Mouse (Mus musculus) megakaryocyte progenitor cell, adult 5-6 weeks (primary cell): Measurements from ENCODE around the gene Slc1a7. TPM values are rescaled to one million over a fixed set of nuclear protein-coding genes. Genes with fewer than 3 reads are reported as not detected.
A peak's percentile ranks its signal among the peaks of the same experiment; 100 is the strongest.

Experiments used
- ATAC-seq: replicated peaks from 2 replicates; pipeline ENCODE4 v1.8.0; 2016; ENCODE audit warnings: mild to moderate bottlenecking, moderate TSS enrichment, inconsistent platforms; ENCODE audit not compliant: poor library complexity
- total RNA-seq, 2 experiments: library from RNA; stranded (forward) in 1 of 2; stranded (reverse) in 1 of 2; fragments of 157-497, 149-512 nt in 1 of 2; fragments of 200-1000 nt in 1 of 2; gene quantifications; 2 replicates each; pipeline versions ENCODE4 v1.2.3 to v1.2.4; 2015 to 2017

Gene Slc1a7
- total RNA-seq, 2 experiments from 2014 or later, result not detected

- ATAC-seq, result no peak
These were observed 77.3 kb downstream of the Slc1a7 start for GRCm38 (mm10) chr4:108045136-108046107.

GRCm38 (mm10) chr4:108046136-108046535 lies 78.0 kb downstream of the Slc1a7 start:
- ATAC-seq, result no peak

GRCm38 (mm10) chr4:108051687-108052274 lies 83.6 kb downstream of the Slc1a7 start:
- ATAC-seq, result no peak

GRCm38 (mm10) chr4:108052673-108053072 lies 84.5 kb downstream of the Slc1a7 start:
- ATAC-seq, result no peak

- no peak for ATAC-seq
These were observed 87.7 kb downstream of the Slc1a7 start for GRCm38 (mm10) chr4:108055873-108056272.

- ATAC-seq, result no peak
These were observed 89.1 kb downstream of the Slc1a7 start for GRCm38 (mm10) chr4:108057247-108057646.

GRCm38 (mm10) chr4:108058166-108058565 lies 90.0 kb downstream of the Slc1a7 start:
- peak; percentile 52 for ATAC-seq

- ATAC-seq, result peak; percentile 37; the same call in 1 of the 2 replicates
These were observed 91.7 kb downstream of the Slc1a7 start for GRCm38 (mm10) chr4:108059601-108060379.

GRCm38 (mm10) chr4:108060774-108061173 lies 92.6 kb downstream of the Slc1a7 start:
- ATAC-seq, result no peak

- ATAC-seq, result no peak
These were observed 94.4 kb downstream of the Slc1a7 start for GRCm38 (mm10) chr4:108062524-108062923.

Other genes starting within 250 kb of the Slc1a7 start
- gene Lrp8, start 166.1 kb upstream of the Slc1a7 start, total RNA-seq (2015), result 15.6 and 19.7 TPM in 2 replicates
- 15.3 and 17.3 TPM in 2 replicates for gene Lrp8, start 166.1 kb upstream of the Slc1a7 start, total RNA-seq (2017)
- 241 and 247 TPM in 2 replicates for gene Magoh, start 88.6 kb upstream of the Slc1a7 start, total RNA-seq (2015)
- 327 and 344 TPM in 2 replicates for gene Magoh, start 88.6 kb upstream of the Slc1a7 start, total RNA-seq (2017)
- 59.8 and 60.9 TPM in 2 replicates for gene 0610037L13Rik, start 78.5 kb upstream of the Slc1a7 start, total RNA-seq (2015)
- gene 0610037L13Rik, start 78.5 kb upstream of the Slc1a7 start, total RNA-seq (2017), result 44.5 and 65.4 TPM in 2 replicates
- gene Cpt2, start 44.7 kb upstream of the Slc1a7 start, total RNA-seq (2015), result 20.9 and 22.2 TPM in 2 replicates
- gene Cpt2, start 44.7 kb upstream of the Slc1a7 start, total RNA-seq (2017), result 19.0 and 19.7 TPM in 2 replicates
- 0.44 TPM in 1 of 2 replicates, not detected in the other for gene Podn, start 128.1 kb downstream of the Slc1a7 start, total RNA-seq (2015)
- not detected in 2 replicates for gene Podn, start 128.1 kb downstream of the Slc1a7 start, total RNA-seq (2017)
- gene Scp2, start 176.7 kb downstream of the Slc1a7 start, total RNA-seq (2015), result 205 and 243 TPM in 2 replicates
- gene Scp2, start 176.7 kb downstream of the Slc1a7 start, total RNA-seq (2017), result 288 and 345 TPM in 2 replicates
- 0.37 and 0.86 TPM in 2 replicates for gene Echdc2, start 197.1 kb downstream of the Slc1a7 start, total RNA-seq (2015)
- not detected in 2 replicates for gene Echdc2, start 197.1 kb downstream of the Slc1a7 start, total RNA-seq (2017)
- not detected in 2 replicates for gene Zyg11a, start 249.7 kb downstream of the Slc1a7 start, total RNA-seq (2015)
- not detected in 2 replicates for gene Zyg11a, start 249.7 kb downstream of the Slc1a7 start, total RNA-seq (2017)